Mouse (Mus musculus) common myeloid progenitor, adult 5-6 weeks (primary cell): ENCODE results near the gene Oxct2b. TPM values are rescaled to one million over a fixed set of nuclear protein-coding genes. Genes with fewer than 3 reads are reported as not detected.

ENCODE experiments used
- total RNA-seq: library from RNA; stranded (forward); fragments of 200-1000, 187-1606 nt; gene quantifications from 2 replicates; pipeline ENCODE4 v1.2.3, GENCODE M21; 2017

Gene Oxct2b
- total RNA-seq, 1 experiment from 2014 or later, result not detected

Other genes starting within 250 kb of the Oxct2b start
- gene Cap1, start 230.2 kb upstream of the Oxct2b start, total RNA-seq, result 114 and 153 TPM in 2 replicates
- gene Mfsd2a, start 155.1 kb upstream of the Oxct2b start, total RNA-seq, result not detected in 2 replicates
- 1.5 and 3.7 TPM in 2 replicates for gene Mycl, start 120.6 kb upstream of the Oxct2b start, total RNA-seq
- gene Trit1, start 99.7 kb upstream of the Oxct2b start, total RNA-seq, result 26.4 and 39.4 TPM in 2 replicates
- gene Bmp8b, start 11.1 kb upstream of the Oxct2b start, total RNA-seq, result not detected in 2 replicates
- gene Ppie, start 23.7 kb downstream of the Oxct2b start, total RNA-seq, result 72.2 and 91.1 TPM in 2 replicates
- not detected in 2 replicates for gene Hpcal4, start 67.0 kb downstream of the Oxct2b start, total RNA-seq
- gene Nt5c1a, start 85.2 kb downstream of the Oxct2b start, total RNA-seq, result not detected in 2 replicates
- gene Heyl, start 117.3 kb downstream of the Oxct2b start, total RNA-seq, result not detected in 2 replicates
- 140 and 158 TPM in 2 replicates for gene Pabpc4, start 146.1 kb downstream of the Oxct2b start, total RNA-seq
- gene Oxct2a, start 207.4 kb downstream of the Oxct2b start, total RNA-seq, result not detected in 2 replicates
- not detected in 2 replicates for gene Bmp8a, start 227.0 kb downstream of the Oxct2b start, total RNA-seq